Mouse (Mus musculus) T-helper 17 cell (primary cell): ENCODE measurements at regions not wholly inside any gene's neighbourhood (a gene's known extent, or its start where the extent isn't known, plus 50 kb on each side); places are given as distances from the start of the nearest gene placed in this dataset.

Source experiments
- in situ Hi-C, 2 experiments: fragments of 300-600 bp; cut with MboI, MseI; formaldehyde crosslinking; loops; 1 replicate in 1 of 2; 2 replicates in 1 of 2; pipeline ENCODE4 v1.15.1; 2025; ENCODE audit warnings: high pct_unique_total_duplicates in 2 of 2

GRCm38 (mm10) chr1:81745024-81745960 lies 487.6 kb upstream of the Gm9747 start:
- in situ Hi-C loops = no loop called here

GRCm38 (mm10) chr1:81746013-81746412 lies 486.9 kb upstream of the Gm9747 start:
- in situ Hi-C loops = no loop called here

- in situ Hi-C loops = no loop called here
Observed at GRCm38 (mm10) chr1:81747025-81747424, 485.9 kb upstream of the Gm9747 start.

- in situ Hi-C loops = loop anchor here in 1 of 2 experiments (25.0 kb wide), 1 partner anchor 542 kb away; no protein-coding TSS in a partner anchor
Observed at GRCm38 (mm10) chr1:81754067-81754466, 478.8 kb upstream of the Gm9747 start.

GRCm38 (mm10) chr1:81755281-81755680 lies 477.6 kb upstream of the Gm9747 start:
- in situ Hi-C loops = loop anchor here in 1 of 2 experiments (25.0 kb wide), 1 partner anchor 543 kb away; no protein-coding TSS in a partner anchor

- in situ Hi-C loops = loop anchor here in 1 of 2 experiments (25.0 kb wide), 1 partner anchor 543 kb away; no protein-coding TSS in a partner anchor
Observed at GRCm38 (mm10) chr1:81755694-81756093, 477.2 kb upstream of the Gm9747 start.

- in situ Hi-C loops = loop anchor here in 1 of 2 experiments (25.0 kb wide), 1 partner anchor 548 kb away; no protein-coding TSS in a partner anchor
Observed at GRCm38 (mm10) chr1:81759919-81760318, 473.0 kb upstream of the Gm9747 start.

- in situ Hi-C loops = loop anchor here in 1 of 2 experiments (25.0 kb wide), 1 partner anchor 559 kb away; no protein-coding TSS in a partner anchor
Observed at GRCm38 (mm10) chr1:81771704-81772103, 461.2 kb upstream of the Gm9747 start.

GRCm38 (mm10) chr1:81780583-81780982 lies 452.3 kb upstream of the Gm9747 start:
- in situ Hi-C loops = no loop called here

GRCm38 (mm10) chr1:81784305-81784704 lies 448.6 kb upstream of the Gm9747 start:
- in situ Hi-C loops = no loop called here

GRCm38 (mm10) chr1:81794771-81795170 lies 438.1 kb upstream of the Gm9747 start:
- in situ Hi-C loops = no loop called here

- in situ Hi-C loops = no loop called here
Observed at GRCm38 (mm10) chr1:81795399-81795798, 437.5 kb upstream of the Gm9747 start.

- in situ Hi-C loops = no loop called here
Observed at GRCm38 (mm10) chr1:81811591-81811990, 421.3 kb upstream of the Gm9747 start.

GRCm38 (mm10) chr1:81818884-81819283 lies 414.0 kb upstream of the Gm9747 start:
- in situ Hi-C loops = no loop called here

- in situ Hi-C loops = no loop called here
Observed at GRCm38 (mm10) chr1:81841966-81842365, 390.9 kb upstream of the Gm9747 start.

- in situ Hi-C loops = no loop called here
Observed at GRCm38 (mm10) chr1:81850462-81851144, 382.3 kb upstream of the Gm9747 start.

- in situ Hi-C loops = no loop called here
Observed at GRCm38 (mm10) chr1:81859464-81859863, 373.4 kb upstream of the Gm9747 start.

- in situ Hi-C loops = no loop called here
Observed at GRCm38 (mm10) chr1:81864571-81864970, 368.3 kb upstream of the Gm9747 start.

GRCm38 (mm10) chr1:81886940-81887531 lies 345.9 kb upstream of the Gm9747 start:
- in situ Hi-C loops = no loop called here

- in situ Hi-C loops = no loop called here
Observed at GRCm38 (mm10) chr1:81897241-81897640, 335.7 kb upstream of the Gm9747 start.

GRCm38 (mm10) chr1:81900843-81901242 lies 332.1 kb upstream of the Gm9747 start:
- in situ Hi-C loops = no loop called here

GRCm38 (mm10) chr1:81904056-81904455 lies 328.9 kb upstream of the Gm9747 start:
- in situ Hi-C loops = no loop called here
